Mouse (Mus musculus) ES-E14 (cell line): Measurements from ENCODE around the gene Prcc.

Experiments used
- CHD2 ChIP-seq: IDR thresholded peaks from 2 replicates; pipeline ENCODE4 v1.6.1; 2014; ENCODE audit warnings: mild to moderate bottlenecking, low read depth, low read length, inconsistent platforms
- MAFK ChIP-seq: IDR thresholded peaks from 2 replicates; pipeline ENCODE4 v1.6.1; 2014; ENCODE audit warnings: mild to moderate bottlenecking, low read depth, low read length, inconsistent platforms; ENCODE audit not compliant: insufficient read depth

GRCm38 (mm10) chr3:87906981-87907857 is 21.8 kb upstream of the Prcc start:
- TF ChIP-seq MAFK (no peak), CHD2 (no peak)
